Mouse (Mus musculus) G1E (cell line): ENCODE results near the gene Pigl.

Experiments used
- CTCF ChIP-seq: IDR thresholded peaks from 2 replicates; pipeline ENCODE4 v1.5.1; 2012; ENCODE audit warnings: low read depth, low read length, inconsistent platforms, mixed read lengths
- GATA1 ChIP-seq: IDR thresholded peaks from 2 replicates; pipeline ENCODE4 v1.6.1; 2012; ENCODE audit warnings: borderline replicate concordance, low read length, inconsistent platforms, mixed read lengths
- GATA2 ChIP-seq: IDR thresholded peaks from 2 replicates; pipeline ENCODE4 v1.6.1; 2012; ENCODE audit warnings: low read depth, low read length, inconsistent platforms, borderline replicate concordance
- TAL1 ChIP-seq: conservative IDR thresholded peaks from 2 replicates; pipeline ENCODE4 v1.6.1; 2012; ENCODE audit warnings: low read depth, low read length, inconsistent platforms, mixed read lengths

DNA sequence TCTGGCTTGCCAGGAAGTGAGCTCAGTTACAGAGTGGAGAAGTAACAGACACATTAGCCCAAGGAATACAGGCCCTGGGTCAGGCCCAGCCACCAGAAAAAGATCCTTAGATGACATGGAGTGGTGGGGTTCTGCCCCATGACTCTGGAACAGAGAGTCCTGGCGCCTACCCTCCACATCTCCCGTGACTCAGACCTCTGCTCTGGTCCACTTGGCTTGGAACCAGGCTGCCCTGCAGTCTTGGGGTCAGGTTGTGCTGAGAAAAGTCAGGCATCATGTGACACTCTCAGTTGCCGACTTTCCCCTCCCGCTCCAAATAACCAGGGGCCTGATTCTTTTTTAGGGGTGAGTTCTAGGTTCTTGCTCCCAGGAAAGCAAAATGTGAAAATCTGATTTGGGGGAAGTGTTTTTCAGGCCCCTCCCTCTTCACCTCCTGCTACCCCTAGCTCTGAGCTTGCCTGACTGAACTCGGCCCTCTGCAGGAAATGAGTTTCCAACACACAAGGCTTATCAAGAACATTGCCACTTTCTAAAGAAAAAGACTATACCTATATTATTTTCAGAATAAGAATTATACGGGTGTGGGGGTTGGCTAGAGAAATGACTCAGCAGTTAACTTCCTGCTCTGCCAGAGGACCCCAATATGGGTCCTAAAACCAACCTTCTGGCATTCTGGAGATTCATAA is 100.8 kb downstream of the Pigl start:
- no peak for TF ChIP-seq CTCF
- no peak for TF ChIP-seq GATA1
- no peak for TF ChIP-seq TAL1
- no peak for TF ChIP-seq GATA2
